Mouse (Mus musculus) lung, postnatal 0 days (tissue): ENCODE results near the gene Schip1.

Source experiments
- CTCF ChIP-seq: IDR thresholded peaks from 2 replicates; pipeline ENCODE4 v1.5.1; 2016; ENCODE audit warnings: antibody characterized with exemption, mild to moderate bottlenecking
- EP300 ChIP-seq: IDR thresholded peaks from 2 replicates; pipeline ENCODE4 v1.6.1; 2016; ENCODE audit warnings: antibody characterized with exemption, mild to moderate bottlenecking, control low read depth

- no peak for TF ChIP-seq EP300
- TF ChIP-seq CTCF = no peak
These were observed 446.3 kb downstream of the Schip1 start for GRCm38 (mm10) chr3:68510872-68511271.
